Mouse (Mus musculus) spleen, postnatal 10 days (tissue): ENCODE results near the gene Ppp2r5e.

Source experiments
- DNase-seq, 2 experiments: peaks; one replicate each; pipeline ENCODE4 v3.0.0; 2021 to 2022; ENCODE audit warnings: low spot score in 2 of 2

The Ppp2r5e gene

DNA sequence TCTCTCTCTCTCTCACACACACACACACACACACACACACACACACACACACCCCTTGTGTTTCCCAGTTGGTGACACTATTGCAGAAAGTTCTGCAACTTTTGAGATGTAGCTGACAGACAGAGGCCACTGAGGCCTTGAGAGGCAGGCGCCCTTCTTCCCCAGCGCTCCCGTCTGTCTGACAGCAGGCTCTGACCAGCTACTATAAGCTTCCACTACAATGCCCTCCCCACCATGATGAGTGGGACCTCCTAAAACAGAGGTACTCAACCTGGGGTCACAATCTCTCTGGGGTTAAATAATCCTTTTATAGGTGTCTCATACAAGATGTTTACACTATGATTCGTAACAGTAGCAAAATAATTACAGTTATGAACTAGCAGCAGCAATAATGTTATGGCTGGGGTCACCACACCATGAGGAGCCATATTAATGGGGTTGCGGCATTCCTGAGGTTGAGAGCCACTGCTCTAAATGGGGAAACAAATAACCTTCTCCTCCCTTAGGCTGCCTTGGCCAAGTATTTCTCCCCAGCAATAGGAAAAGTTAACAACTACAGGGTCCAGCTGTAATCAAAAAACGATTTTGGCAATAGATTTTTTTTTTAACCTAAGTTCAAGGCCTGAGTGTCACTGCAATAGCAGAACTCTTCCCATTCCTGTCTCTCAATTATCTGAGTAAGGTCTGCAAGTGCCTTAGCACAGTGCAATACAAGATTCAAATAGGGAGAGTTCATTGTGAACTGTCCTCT, 58.2 kb downstream of the Ppp2r5e start:
- no peak for DNase-seq

DNA sequence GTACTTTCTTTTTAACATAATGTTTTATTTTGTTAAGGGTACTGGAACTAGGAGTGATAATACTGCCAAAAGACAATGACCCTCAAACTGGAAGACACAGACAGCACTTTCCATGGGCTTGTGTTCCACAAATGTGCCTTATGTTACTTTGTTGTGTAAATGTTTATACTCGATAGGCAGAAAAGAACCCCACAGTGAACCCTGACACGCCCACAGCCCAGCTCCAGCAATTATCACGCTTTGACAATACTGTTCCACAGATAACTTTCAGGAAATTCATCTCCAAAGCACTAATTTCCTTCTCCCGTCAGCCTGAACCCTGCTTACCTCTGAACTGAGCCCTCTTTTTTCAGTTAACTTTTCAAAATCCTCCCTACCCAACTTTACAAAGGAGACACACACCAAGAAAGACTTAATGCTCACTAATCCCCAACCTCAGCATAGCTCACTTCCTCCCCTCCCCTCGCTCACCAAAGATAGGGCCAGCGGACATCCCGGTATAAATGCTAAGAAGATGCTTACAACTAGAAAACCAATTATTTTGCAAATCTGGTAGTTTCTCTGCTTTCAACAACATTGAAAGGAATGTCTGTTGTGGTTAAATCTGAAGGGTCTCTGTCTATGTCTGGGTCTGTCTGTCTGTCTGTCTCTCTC, 58.9 kb downstream of the Ppp2r5e start:
- no peak for DNase-seq

DNA sequence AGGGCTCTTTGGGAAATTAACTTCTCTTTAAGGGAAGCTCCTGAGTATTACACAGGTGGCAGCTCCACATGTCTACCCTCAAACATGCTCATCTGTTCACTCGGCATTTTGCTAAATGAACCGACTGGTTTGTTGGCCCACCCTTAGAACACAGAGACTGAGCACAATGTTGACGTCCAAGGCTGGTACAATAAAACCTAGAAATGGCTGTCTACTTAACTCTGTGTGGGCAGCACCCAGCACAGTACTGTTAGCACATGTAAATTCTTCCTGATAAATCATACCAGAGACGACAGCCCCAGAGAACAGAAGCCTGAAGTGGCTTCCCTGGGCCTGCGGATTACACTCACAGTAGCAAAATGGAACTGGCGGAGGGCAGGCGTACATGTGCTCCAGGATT, 59.5 kb downstream of the Ppp2r5e start:
- DNase-seq = no peak

DNA sequence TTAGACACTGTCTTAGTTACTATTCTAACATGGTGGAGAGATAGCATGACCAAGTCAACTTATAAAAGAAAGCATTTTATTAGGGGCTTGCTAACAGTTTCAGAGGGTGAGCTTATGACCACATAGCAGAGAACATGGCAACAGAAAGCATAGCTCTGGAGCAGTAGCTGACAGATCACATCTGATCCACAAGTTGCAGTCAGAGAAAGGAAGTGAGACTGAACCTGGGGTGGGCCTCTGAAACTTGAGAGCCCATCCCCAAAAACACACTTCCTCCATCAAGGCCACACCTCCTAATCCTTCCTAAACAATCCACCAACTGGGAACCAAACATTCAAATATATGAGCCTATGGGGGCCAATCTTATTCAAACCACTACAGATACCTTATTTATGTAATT, 62.9 kb downstream of the Ppp2r5e start:
- DNase-seq = no peak

DNA sequence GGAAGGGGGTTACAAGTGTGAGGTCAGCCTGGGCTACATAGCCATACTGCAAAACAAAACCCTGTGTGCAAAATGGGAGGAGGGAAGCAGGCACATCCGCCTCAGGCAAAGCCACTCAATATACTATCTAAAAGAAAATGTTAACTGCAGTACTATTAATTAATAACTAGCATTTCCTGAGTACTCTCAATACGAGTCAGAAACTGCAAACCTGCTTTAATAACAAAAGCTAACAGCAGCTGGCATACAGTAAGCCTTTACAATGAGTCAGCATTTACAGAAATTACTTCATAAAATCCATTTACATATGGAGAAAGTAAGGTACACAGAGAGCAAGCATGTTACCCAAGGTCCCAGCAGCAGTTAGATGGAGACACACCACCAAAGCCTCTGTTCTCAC, 64.2 kb downstream of the Ppp2r5e start:
- DNase-seq = no peak

GRCm38 (mm10) chr12:75528857-75529808, 66.9 kb downstream of the Ppp2r5e start:
- no peak for DNase-seq

DNA sequence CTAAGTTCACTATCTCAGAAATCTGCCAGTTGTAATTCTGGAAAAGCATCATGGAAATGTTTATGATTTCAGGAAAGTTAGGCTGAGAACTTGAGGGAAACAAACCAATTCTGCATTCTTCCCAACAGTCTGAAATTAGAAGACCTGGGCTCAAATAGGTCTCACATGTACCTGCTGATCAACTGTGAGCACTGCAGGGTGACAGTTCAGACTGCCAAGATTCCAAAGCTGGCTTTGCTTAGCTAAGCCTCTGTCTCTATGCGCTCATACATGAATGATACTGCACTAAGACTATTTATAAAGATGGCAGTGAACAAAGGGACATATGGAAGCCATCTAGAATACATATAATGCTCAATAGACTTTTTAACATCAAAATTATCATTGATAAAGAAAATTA, 67.7 kb downstream of the Ppp2r5e start:
- no peak for DNase-seq

GRCm38 (mm10) chr12:75524199-75524598, 71.8 kb downstream of the Ppp2r5e start:
- DNase-seq = no peak

DNA sequence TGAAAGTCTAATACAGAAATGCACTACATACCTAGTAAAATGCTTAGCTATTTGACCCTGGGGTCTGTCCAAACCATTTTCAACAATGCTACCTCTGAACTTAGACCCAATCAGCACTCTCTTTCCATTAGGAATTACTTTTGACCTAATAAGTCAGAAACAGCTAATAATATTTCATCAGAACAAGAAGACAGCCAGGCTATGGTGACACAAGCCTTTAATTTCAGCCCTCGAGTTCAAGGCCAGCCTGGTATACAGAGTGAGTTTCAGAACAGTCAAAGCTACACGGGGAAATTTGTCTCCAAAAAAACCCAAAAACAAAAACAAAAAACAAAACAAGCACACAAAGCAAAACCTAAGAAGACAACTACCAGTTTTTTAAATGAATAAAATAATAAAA, 73.1 kb downstream of the Ppp2r5e start:
- DNase-seq = no peak

DNA sequence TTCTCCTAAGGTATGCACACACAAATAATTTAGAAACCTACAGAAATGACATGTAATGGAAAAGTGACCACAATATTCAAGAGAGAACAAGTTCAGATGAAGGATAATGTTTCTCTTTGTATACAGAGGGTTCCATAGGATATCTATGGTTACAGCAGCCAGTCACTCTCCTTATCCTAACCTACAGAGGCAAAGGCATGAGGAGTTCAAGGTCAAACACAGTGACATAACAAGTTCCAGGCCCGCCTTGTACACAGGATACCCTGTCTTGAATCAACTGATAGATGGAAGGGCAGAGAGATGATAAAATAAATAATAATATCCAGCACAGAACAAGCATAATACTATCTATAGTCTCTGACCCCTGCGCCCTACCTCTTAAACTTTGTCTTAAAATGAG, 73.7 kb downstream of the Ppp2r5e start:
- no peak for DNase-seq

DNA sequence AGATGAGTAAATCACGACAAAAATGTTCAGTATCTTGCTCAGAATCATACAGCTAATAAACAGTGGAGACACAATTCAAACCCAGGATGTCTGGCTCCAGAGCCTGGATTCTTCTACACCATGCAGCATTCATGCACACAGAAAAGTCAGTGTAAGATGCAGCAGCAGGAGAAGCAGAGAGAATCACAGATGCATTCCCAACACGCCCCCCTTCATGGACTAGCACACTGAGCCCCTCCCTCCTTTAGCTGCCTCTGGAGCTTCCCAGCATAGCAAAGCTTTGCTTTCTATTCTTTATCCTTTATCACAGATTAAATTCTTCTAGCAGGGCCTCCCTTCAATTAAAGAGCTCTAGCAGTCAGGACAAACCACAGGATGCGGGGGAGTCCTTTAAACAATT, 75.7 kb downstream of the Ppp2r5e start:
- no peak for DNase-seq

- DNase-seq = no peak
Observed at GRCm38 (mm10) chr12:75519181-75519940, 76.7 kb downstream of the Ppp2r5e start.

DNA sequence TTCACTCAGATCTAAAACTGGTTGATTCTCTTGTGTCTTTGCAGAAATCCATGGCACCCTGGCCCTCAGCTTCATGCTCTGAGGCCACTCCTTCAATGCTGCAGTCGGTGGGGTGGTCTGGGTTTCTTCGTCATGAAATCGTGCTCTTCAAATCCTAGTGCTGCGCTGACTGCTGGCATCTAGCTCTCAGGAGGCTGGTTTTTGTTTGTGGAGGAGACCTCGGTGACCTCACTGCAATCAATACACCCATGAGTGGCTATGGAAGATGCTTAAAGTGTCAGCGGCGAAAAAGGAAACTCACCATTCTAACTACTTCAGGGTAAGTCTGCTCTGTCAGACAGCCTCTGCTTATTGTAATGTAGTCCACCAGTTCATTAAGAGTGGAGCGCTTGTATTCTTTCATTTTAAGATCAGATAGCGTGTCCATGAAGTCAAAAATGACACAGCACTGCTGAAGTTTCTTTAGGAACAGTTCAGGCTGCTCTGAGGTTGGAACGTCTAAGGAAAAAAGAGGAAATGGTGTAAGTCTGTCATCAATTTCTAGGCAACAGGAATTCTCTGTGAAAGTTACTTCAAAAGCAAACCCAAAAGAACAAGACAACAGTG, 80.6 kb downstream of the Ppp2r5e start:
- no peak for DNase-seq

GRCm38 (mm10) chr12:75511520-75511919, 84.5 kb downstream of the Ppp2r5e start:
- no peak for DNase-seq

DNA sequence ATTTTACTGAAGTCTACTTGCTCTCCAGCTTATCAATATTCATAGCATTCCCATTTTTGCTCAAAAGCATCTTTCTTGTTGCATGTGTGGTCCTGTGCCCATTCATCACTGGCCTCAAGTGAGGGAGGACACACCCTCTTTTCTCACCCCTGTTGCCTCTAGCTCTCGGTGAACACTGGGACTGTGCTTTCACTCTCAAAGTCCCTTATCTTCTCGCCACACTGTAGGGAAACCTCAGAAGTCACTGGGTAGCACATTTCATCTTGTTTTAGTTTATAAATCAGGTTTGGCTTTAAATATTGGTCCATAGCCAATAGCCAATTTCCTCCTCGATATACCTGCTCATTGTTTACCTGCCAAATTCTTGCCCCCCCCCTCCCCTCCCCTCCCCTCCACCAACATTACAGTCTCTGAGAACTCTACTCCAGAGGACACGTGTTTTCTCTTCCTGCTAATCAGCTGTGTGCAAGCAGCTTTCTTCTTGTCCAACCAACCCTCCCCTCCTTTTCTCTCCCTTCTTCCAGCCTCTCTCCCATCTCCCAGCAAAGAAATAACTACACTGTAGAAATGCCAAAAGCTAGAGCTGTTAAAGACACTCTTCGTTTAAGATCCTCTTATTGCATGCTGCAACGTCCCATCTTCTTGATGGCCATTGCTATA, 90.9 kb downstream of the Ppp2r5e start:
- DNase-seq = no peak

DNA sequence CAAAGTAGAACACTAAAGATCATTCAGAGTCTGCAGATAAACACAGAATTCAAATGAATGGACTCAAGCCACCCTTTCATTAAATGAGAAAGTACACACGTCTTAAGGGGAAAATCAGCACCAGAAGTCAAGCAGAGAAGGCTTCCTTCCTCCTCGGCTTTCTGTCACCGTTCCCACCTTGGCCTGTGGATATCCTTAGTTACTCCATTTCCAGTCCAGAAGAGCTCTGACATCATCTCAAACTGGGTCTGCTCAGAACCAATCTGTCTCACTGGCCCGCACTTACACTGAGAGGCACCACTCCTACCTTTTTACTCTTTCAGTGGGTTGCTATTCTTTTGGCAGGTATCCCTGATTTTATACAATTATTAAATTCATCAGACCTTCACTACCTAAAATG, 93.4 kb downstream of the Ppp2r5e start:
- no peak for DNase-seq

GRCm38 (mm10) chr12:75497698-75498097, 98.3 kb downstream of the Ppp2r5e start:
- DNase-seq = no peak

DNA sequence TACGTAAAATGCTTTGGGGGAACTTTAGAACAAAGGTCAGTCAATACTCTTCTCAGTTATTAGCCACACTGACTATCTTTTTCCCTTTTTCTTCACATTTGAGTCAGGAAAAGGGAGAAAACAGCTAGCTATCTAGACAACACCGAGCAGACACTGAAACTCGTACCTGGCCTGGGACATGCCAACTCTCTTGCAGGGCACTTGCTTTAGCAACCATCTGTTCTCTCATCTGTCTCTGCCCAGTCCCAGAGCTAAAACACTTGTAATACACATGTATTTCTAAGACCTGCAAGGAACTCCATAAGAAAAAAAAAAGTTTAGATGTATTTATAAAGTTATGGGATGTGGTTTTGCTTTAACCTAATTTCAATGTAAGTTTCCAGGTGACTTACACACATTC, 100.4 kb downstream of the Ppp2r5e start:
- no peak for DNase-seq

- no peak for DNase-seq
Observed at GRCm38 (mm10) chr12:75494643-75495042, 101.4 kb downstream of the Ppp2r5e start.

- DNase-seq = no peak
Observed at GRCm38 (mm10) chr12:75492549-75493327, 103.3 kb downstream of the Ppp2r5e start.
